Mouse (Mus musculus) lung, postnatal 0 days (tissue): ENCODE data around the gene Znrf3.

Source experiments
- CTCF ChIP-seq: IDR thresholded peaks from 2 replicates; pipeline ENCODE4 v1.5.1; 2016; ENCODE audit warnings: antibody characterized with exemption, mild to moderate bottlenecking
- EP300 ChIP-seq: IDR thresholded peaks from 2 replicates; pipeline ENCODE4 v1.6.1; 2016; ENCODE audit warnings: antibody characterized with exemption, mild to moderate bottlenecking, control low read depth

- TF ChIP-seq EP300, result no peak
- no peak for TF ChIP-seq CTCF
Measured at GRCm38 (mm10) chr11:5398301-5399053, 46.2 kb downstream of the Znrf3 start.
